Mouse (Mus musculus) gonadal fat pad, adult 2 months (tissue): ENCODE data around the gene Dyrk2. TPM values are rescaled to one million over a fixed set of nuclear protein-coding genes. Genes with fewer than 3 reads are reported as not detected.

Experiments
- DNase-seq: peaks from one replicate; pipeline ENCODE4 v3.0.0-alpha.2; 2012; ENCODE audit warnings: low read depth
- polyA plus RNA-seq: library from polyadenylated mRNA; depleted of rRNA; stranded (reverse); fragments of >200 nt; gene quantifications from 2 replicates; pipeline ENCODE4 v1.2.3, GENCODE M21; 2012; rRNA removed

The Dyrk2 gene
- polyA plus RNA-seq = 12.5 and 13.5 TPM in 2 replicates

DNA sequence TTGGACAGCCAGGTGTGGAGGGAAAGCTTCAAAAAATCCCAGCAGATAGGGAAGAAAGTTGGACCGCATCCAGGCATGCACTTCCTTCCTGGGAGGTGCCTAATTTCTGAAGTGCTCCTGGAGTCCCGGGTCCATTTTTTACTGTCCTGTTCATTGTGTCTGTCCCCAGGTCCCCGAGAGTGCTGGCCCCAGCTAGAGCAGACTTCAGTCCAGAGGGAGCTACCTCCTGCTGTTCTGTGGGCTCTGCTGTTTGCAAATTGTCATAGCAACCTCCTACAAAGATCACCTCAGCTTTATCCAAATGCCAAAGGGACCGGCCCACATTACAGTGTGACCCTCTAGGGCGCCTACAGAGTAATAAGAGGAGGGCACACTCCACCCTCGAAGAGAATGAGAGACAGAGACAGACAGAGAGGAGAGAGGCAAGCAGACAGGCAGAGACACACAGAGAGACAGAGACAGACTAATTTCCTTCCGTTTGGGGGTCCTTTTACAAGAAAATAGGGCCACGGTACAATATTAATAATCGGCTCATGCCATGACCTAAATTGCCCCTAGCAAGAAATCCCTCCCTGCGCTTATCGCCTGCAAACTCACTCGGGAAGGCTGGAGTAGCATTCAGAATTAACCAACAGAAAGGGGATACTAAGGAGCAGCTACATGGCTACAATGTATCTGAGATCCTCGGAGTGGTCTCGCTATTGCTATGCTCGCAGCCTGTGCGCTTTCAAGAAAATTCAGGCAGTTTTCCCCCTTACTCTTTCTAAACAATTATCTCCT is at the start of gene Dyrk2:
TSS of gene Dyrk2 (minus strand) at position 9 of the 780 bp plus-strand sequence.
- DNase-seq = no peak

DNA sequence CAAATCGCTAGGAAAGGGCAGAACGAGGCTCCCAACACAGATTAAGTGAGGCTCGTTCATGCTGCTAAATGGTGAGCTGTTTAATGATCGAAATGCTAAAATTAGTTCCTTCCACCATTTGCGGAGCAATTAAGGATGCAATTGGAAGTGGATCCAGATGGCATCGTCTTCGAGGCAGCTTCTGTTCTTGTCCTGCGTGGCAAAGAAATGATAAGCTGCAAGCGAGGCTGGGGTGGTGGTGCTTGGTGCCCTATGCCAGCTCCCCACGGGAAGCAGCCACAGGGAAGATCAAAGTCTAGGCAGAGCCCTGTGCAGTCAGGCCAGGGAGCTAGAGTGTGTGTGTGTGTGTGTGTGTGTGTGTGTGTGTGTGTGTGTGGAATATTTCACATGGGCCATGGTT is 32.6 kb upstream of the Dyrk2 start:
- DNase-seq = no peak

- DNase-seq = no peak
Observed at GRCm38 (mm10) chr10:118893645-118894044, 23.6 kb upstream of the Dyrk2 start.

- no peak for DNase-seq
Observed at GRCm38 (mm10) chr10:118884126-118884525, 14.1 kb upstream of the Dyrk2 start.

DNA sequence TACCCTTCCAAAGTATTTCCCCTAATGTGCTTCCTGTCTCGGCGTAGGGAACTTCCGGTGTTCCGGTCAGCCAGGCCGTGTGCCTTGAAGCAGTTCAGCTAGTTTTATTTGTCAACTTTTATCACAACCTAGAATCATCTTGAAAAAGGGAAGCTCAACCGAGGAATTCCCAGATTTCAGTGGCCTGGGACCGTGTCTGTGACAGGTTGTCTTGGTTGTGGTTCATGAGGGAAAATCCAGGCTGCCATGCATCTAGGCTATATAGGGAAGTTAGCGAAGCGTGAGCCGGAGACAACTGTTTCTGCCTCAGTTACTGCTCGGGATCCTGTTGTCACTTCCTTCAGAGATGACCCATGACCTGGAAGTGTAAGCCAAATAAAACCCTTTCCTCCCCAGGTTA is 13.3 kb upstream of the Dyrk2 start:
- DNase-seq = no peak

DNA sequence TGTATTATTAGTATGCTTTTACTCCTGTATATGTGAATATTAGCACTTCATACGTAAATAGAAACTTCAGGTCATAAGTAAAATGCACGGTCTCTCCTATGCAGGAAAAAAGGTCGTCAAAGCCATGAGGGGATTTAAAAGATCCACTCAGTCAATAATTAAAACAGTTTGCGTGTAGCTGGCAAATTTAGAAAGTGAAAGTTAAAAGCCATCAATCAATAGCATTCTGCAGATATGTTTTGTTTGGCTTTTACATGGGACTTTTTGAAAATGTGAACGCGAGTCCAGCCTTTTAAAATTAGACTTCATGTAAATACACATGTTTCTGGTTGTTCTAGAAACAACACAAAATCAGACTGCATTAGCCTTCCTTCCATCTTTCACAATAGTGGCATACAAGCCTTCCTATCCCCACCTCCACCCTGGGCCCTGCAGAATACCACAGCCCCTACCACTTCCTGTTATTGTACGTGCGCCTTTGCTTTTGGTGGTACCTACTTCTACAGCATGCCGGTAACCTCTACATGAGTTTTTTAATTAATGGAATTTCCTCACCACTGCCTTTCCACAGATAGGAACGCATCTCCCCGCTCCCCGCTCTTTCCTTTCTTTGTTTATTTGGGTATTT is 12.4 kb upstream of the Dyrk2 start:
- DNase-seq = no peak

GRCm38 (mm10) chr10:118880776-118881175 is 10.8 kb upstream of the Dyrk2 start:
- DNase-seq = no peak

GRCm38 (mm10) chr10:118872196-118872595 is 2.2 kb upstream of the Dyrk2 start:
- no peak for DNase-seq

- no peak for DNase-seq
Observed at GRCm38 (mm10) chr10:118869591-118870001, 413 bp downstream of the Dyrk2 start.

DNA sequence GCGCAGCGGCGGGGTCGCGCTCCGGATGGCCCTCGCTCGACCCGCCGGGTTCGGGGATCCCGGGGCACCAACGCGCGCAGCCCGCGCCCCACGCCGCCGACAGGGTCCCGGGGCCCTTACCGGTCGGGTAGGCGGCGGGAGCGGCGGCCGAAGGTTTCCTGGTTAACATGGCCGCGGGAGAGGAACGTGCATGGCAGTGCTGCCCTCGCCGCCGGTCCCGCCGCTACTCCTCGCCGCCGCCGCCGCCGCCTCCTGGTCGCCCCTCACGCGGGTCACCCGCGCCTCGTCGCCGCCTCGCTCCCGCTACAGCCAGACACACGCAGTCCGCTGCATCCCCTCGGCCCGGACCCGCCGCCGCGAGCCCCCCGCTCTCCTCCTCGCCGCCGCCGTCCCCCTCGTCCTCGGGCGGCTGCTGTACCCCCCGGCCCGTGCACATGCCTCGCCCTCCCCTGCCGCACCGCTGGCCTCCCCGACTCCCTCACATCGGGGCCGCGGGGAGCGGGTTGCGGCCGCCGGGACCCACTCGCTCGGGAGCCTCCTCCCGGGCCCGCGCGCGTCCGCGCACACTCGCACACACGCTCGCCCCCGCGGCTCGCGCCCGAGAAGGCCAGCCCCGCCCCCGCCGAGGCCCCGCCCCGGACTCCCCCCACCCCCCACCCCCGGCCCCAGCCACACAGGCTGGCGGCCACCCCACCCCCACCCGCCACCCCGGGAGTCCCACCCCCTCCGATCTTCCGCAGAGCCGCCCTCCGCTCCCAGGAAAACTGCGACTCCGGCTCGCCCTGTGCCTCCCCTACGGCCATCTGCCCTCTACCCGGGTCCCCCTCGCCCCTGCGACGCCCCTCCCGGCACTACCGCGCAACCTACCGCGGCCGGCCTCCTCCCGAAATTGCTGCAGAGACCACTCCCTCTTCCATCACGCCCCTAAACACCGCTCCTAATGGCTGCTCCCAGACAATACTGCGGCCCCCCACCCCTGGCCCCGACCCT is 1.1 kb downstream of the Dyrk2 start:
- DNase-seq = no peak

GRCm38 (mm10) chr10:118867896-118868600 is 2.0 kb downstream of the Dyrk2 start:
- DNase-seq = no peak

- DNase-seq = no peak
Observed at GRCm38 (mm10) chr10:118867304-118867895, 2.6 kb downstream of the Dyrk2 start.

- DNase-seq = no peak
Observed at GRCm38 (mm10) chr10:118864976-118865375, 5.0 kb downstream of the Dyrk2 start.

DNA sequence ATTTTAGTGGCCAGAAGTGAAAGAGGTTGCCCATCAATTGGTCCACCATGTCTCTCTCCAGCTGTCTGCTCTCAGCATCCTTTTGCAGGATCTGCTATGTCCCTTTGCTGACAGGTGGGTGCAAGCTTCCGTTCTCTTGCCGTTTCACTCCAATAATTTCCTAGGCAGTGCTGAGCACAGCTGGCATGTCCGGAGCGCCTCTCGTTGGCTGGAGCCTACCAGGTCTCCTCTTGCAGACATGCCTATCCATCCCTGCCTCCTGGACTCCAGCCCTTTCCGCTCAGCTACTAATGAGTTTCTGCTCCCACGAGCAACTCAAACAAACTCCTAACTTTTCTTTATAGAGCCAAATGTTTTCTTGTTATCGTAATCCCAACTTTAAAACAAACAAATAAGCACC is 6.4 kb downstream of the Dyrk2 start:
- no peak for DNase-seq

GRCm38 (mm10) chr10:118862233-118862632 is 7.8 kb downstream of the Dyrk2 start:
- DNase-seq = no peak

GRCm38 (mm10) chr10:118861234-118862025 is 8.6 kb downstream of the Dyrk2 start:
- DNase-seq = no peak

GRCm38 (mm10) chr10:118859655-118860054 is 10.4 kb downstream of the Dyrk2 start:
- no peak for DNase-seq

- no peak for DNase-seq
Observed at GRCm38 (mm10) chr10:118854641-118855040, 15.4 kb downstream of the Dyrk2 start.

DNA sequence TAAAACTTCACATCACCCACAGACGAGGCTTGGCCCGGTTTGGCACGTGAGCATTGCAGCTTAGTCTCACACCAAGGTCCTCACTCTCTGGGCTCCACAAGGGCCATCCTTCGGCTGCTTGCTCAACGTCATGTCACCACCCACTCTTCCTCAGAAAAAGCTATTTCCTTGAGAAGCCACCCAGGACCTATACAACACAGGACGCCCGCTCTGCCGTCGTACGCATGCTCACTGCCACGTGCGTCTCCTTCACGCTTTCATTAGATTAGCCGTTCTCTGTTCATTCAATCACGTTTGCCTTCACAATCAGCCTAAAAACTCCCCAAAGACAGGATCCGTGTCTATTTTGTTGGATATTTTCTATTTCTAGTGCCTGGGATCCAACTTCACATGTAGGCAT is 17.5 kb downstream of the Dyrk2 start:
- no peak for DNase-seq

GRCm38 (mm10) chr10:118848501-118848900 is 21.5 kb downstream of the Dyrk2 start:
- DNase-seq = no peak
